Mouse (Mus musculus) bone marrow macrophage, adult 2 months (primary cell): ENCODE results near the gene Ube2cbp. TPM values are rescaled to one million over a fixed set of nuclear protein-coding genes. Genes with fewer than 3 reads are reported as not detected.

Experiments used
- H3K27ac ChIP-seq: 2 replicates; pipeline ENCODE4 v1.5.1; 2012; ENCODE audit warnings: low read depth, low read length; ENCODE audit not compliant: insufficient read depth
- H3K4me1 ChIP-seq: 2 replicates; pipeline ENCODE4 v1.6.1; 2012; ENCODE audit warnings: low read length; ENCODE audit not compliant: control insufficient read depth, insufficient read depth
- H3K4me3 ChIP-seq: 2 replicates; pipeline ENCODE4 v1.5.1; 2012; ENCODE audit warnings: mild to moderate bottlenecking, low read length, moderate library complexity; ENCODE audit not compliant: insufficient read depth
- CTCF ChIP-seq: IDR thresholded peaks from 2 replicates; pipeline ENCODE4 v1.5.1; 2012; ENCODE audit warnings: low read depth, mild to moderate bottlenecking, low read length, moderate library complexity
- POLR2A ChIP-seq: IDR thresholded peaks from 2 replicates; pipeline ENCODE4 v1.6.1; 2012; ENCODE audit warnings: mild to moderate bottlenecking, low read depth, low read length, borderline replicate concordance
- polyA plus RNA-seq: library from polyadenylated mRNA; stranded (reverse); fragments of >200 nt; gene quantifications from 2 replicates; pipeline ENCODE4 v1.2.4, GENCODE M21; 2012; ENCODE audit not compliant: missing spikeins, insufficient read depth, insufficient read length

Gene Ube2cbp
- polyA plus RNA-seq, 1 experiment: 0.31 TPM

DNA sequence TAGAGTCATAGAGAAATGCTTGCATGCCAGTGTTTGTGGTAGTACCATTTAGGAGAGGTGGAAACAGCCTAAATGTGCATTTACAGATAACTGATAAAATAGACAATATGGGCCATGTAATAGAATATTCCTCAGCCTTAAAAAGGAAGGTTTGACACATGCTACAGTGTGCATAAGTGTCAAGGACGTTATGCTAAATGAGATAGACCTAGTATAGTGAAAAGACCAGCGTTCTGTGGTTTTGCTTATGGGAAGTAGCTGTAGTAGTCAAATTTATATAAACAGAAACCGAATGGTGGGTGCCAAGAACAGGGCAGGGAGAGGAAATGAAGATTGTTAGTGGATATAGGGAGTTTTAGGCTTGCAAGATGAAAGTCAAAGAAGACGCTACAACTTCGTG, 12.0 kb upstream of the Ube2cbp start:
- TF ChIP-seq CTCF (no peak), POLR2A (no peak)
- Histone ChIP-seq H3K4me3 (no peak overlapping the region), H3K27ac (no peak overlapping the region), H3K4me1 (peaks cover 22% of the 10 kb centered on the region)

DNA sequence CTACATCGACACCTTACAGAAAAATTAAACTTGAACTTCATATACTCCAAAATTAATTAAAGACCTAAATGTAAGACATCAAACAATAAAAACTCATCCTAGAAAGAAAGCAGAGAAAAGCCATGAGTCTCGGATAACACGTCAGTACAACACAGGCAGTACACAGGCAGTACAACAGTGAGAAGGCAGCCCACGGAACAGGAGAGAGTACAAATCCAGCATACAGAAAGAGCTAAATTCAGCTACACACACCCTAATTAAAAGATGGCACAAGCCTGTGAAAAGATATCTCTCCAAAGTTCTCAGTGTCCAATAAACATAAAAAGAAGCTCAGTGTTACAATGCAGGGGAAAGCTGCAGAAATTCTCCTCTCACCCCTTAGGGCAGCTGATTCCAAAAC, 11.2 kb upstream of the Ube2cbp start:
- H3K27ac ChIP-seq: no peak overlapping the region
- H3K4me1 ChIP-seq: peaks cover 22% of the 10 kb centered on the region
- H3K4me3 ChIP-seq: no peak overlapping the region
- TF ChIP-seq CTCF (no peak), POLR2A (no peak)

DNA sequence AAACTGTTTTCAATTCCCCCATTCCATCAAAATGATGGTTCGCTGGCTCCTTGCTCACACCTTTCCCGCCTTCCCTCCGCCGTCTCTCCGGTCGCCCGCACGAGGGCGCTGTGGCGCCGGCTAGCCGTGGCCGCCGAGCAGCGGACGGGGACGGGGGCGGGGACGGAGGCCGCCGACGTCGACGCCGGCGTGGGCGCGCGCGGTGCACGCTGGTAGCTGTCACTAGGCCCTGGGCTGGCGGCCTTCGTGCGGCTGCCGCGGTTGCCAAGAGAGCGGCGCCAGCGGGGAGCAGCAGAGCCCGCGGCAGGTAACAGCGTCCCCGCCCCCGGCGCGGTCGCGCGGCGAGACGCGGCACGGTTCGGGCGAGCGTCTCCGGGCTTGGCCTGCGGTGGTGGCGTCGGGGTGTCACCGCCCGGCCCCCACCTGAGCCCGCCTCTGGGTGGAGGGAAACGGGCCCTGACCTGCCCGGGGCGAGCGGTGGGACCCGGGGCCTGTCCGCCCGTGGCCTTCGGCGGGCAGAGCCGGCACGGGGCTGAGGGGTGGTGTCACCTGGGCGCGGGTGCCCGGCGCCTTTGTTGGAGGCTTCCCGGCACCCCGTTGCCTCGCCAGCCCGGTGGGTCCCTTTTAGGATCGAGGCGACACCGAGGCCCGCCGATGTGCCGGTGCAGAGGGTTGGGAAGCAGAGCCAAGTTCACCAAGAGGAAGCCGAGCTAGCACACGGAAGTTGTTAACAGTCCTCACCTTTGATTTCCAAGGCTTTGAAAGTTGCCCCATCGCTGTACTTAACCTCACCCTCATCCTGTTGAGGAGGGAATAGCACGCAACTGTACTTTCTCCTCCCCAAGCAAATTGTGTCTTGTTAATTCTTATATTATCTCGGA, 2.5 kb upstream of the Ube2cbp start, which contains the start of gene Dop1a:
Gene Dop1a, plus strand, starts transcription at position 165 of the 881 bp plus-strand sequence.
- H3K27ac ChIP-seq: peak within 1 kb of the TSS; percentile 44
- H3K4me1 ChIP-seq: peaks cover 7% of the 10 kb centered on the region
- peak within 1 kb of the TSS; percentile 83 for H3K4me3 ChIP-seq
- TF ChIP-seq CTCF (0 out of 2 replicates have a peak, but pooled peaks have one; percentile 19), POLR2A (no peak)

DNA sequence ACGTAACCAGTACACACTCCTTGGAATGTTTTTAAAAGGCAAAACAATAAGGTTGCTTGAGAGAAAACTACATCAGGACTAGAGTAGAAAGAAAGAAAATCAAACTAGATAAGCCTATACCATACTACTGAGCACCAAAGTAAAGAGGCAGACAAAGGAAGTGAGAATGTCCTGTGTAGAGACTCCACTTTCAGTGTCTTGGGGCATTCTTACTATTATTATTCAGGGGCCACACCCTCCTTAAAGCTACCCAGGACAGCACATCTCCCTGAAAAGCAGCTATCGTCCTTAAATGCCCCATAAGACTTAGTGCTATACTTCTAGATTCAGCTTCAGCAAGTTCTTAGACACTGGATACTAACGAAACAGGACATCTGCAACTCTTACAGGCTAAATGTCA, 11.1 kb downstream of the Ube2cbp start:
- Histone ChIP-seq H3K4me3 (no peak overlapping the region), H3K27ac (no peak overlapping the region)
- TF ChIP-seq POLR2A (no peak), CTCF (no peak)

DNA sequence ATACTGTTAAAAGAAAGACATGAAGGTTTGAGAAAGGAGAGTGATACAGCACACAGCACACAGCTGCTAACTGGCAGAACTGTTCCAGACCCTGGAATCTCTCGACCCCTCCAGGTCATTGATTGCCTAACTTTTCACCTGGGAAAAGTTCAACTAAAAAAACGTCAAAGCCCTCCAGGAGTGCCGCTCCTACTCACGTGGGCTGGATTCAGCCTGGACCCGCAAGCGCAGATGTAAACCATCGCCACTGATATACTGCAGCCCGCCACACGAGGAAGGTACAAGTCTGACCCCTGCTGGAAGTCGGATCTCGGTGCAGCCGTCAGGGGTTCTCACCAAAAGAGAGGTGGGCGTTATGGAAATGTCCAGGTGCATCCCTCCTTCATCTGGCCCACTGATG, 13.1 kb downstream of the Ube2cbp start:
- Histone ChIP-seq H3K27ac (no peak overlapping the region), H3K4me1 (0 out of 2 replicates have a peak, but pooled peaks cover 2% of the 10 kb centered on the region), H3K4me3 (no peak overlapping the region)
- no peak for TF ChIP-seq POLR2A
- peak; percentile 46 for TF ChIP-seq CTCF

More for the DNA sequence above, 11.1 kb downstream of the Ube2cbp start:
- H3K4me1 ChIP-seq: no peaks in the 10 kb centered on the region

DNA sequence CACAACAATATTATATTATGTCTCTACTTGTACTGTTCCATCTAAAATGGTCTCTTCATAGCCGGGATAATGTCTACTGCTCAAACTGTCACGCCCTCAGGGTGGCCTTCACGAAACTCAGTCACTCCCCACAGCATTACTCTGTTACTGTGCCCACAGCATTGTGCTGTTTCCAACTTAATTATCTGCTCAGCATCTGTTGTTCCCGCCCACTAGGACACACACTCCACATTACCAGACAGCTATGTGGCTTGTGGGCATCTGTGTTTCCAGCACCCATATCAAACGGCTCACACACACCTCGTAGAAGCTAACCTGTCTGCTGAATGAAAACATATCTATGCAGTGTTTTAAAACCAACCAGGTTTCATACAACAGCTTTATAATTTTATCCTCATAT, 13.7 kb downstream of the Ube2cbp start:
- Histone ChIP-seq H3K4me1 (0 out of 2 replicates have a peak, but pooled peaks cover 2% of the 10 kb centered on the region), H3K27ac (no peak overlapping the region), H3K4me3 (no peak overlapping the region)
- TF ChIP-seq POLR2A: no peak
- TF ChIP-seq CTCF: no peak

DNA sequence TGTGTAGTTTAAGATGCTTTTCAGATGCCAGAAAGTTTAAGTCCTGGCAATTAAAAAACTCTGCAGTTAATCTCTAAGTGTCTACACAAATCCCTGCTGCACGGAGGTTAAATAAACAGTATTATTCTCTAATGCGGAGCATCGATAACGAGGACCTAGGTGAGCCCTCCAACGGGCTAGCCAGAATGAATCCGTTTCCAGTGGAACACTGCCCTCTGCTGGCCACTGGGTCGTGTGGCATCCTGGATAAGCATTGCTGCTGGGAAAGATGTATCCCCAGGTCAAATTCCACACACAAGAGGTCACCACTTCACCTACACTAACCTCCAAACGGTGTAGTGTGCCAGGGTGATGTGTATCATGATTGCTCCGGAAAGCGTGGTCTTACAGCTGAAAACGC, 15.2 kb downstream of the Ube2cbp start:
- TF ChIP-seq CTCF (peak; percentile 97), POLR2A (no peak)
- Histone ChIP-seq H3K4me1 (0 out of 2 replicates have a peak, but pooled peaks cover 2% of the 10 kb centered on the region), H3K4me3 (no peak overlapping the region), H3K27ac (no peak overlapping the region)

DNA sequence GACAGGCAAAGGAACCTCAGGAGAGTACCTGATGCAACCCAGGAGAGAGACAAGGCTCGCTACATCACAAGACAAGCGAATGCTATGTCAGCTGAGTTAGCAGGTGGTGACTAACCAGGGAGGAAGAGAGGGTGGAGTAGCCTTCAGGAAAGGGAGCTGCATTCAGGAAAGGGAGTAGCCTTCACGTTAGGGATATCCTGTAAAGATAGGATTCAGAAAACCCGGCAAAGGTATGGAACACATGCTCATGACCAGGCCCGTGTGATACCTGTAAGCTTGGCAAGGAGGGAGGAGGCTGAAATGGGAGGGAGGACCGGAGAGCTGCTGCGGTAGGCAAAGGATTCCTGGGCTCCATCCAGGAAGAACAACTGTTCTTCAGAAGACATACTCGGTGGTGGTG, 17.3 kb downstream of the Ube2cbp start:
- H3K27ac ChIP-seq: no peak overlapping the region
- H3K4me1 ChIP-seq: 0 out of 2 replicates have a peak, but pooled peaks cover 2% of the 10 kb centered on the region
- TF ChIP-seq CTCF (no peak), POLR2A (no peak)
- no peak overlapping the region for H3K4me3 ChIP-seq

DNA sequence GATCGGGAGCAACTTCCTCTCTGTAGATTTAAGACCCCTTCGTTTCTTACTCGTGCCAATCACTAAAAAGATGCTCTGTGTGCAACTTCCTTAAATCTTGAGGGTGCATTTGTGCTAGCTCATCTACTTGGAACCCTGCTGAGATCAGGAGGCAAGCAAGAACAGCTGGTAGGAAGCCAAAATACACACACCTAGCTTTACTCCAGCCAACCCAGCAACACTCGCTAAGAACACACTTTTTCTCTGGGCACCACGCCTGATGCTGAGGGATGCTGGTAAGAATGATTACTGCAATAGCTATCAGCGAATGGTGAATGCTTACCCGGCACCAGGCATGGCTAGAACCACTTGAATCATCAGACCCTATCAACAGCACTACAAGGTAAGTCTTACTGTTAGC, 17.9 kb downstream of the Ube2cbp start:
- no peak for TF ChIP-seq CTCF
- TF ChIP-seq POLR2A: no peak
- Histone ChIP-seq H3K27ac (no peak overlapping the region), H3K4me1 (0 out of 2 replicates have a peak, but pooled peaks cover 2% of the 10 kb centered on the region), H3K4me3 (no peak overlapping the region)

DNA sequence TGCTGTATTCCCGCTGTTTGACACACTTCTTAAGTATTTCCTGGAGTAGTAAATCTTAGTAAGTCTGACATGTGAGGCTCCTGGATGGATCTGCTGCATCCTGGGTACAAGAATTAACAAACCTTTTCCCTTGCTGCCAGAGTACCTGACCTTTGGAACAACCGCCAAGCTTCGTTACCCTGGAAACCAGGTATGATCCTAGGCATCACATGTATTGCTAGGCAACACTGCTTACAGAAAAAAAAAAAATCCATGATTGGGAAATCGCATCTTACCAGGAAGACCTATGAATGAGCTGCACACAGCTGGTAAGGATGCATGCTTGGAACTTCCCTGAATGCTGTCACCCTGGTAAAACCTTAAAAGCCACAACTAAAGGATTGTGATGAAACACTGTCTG, 22.5 kb downstream of the Ube2cbp start:
- TF ChIP-seq POLR2A (no peak), CTCF (no peak)
- H3K4me3 ChIP-seq: no peak overlapping the region
- no peak overlapping the region for H3K27ac ChIP-seq
- H3K4me1 ChIP-seq: 0 out of 2 replicates have a peak, but pooled peaks cover 2% of the 10 kb centered on the region

DNA sequence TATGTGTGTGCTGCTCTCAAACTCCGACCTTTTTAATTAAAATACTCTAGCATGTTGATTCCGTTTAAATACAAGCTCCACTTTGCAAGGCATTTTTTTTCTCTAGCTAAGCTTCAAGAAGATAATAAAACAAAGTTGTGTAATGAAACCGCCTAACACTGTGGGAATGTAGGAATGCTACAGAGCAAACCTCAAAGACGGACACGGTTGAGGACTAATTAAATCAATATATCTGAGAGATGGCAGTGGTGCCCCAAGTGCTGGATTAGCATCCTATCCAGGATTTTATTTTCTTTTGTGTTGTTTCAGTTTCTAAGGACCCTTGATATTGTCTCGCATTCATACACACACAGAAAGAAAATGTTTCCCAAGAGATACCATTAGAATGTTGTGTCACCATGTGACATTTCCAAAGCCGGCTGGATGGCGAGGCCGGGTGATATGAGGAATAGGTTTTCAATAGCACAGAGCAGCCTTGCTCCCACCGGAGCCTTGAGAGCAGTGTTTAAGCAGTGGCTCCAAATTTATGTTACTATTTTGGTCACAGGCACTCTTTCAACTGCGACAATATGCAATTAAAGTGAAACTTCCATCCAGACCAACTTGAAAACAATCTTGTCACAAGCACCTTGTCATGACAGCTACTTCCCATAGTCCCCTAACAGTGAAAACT, 26.3 kb downstream of the Ube2cbp start:
- Histone ChIP-seq H3K4me1 (no peaks in the 10 kb centered on the region), H3K27ac (no peak overlapping the region), H3K4me3 (no peak overlapping the region)
- TF ChIP-seq POLR2A: no peak
- no peak for TF ChIP-seq CTCF
